In the genomic region with DNA sequence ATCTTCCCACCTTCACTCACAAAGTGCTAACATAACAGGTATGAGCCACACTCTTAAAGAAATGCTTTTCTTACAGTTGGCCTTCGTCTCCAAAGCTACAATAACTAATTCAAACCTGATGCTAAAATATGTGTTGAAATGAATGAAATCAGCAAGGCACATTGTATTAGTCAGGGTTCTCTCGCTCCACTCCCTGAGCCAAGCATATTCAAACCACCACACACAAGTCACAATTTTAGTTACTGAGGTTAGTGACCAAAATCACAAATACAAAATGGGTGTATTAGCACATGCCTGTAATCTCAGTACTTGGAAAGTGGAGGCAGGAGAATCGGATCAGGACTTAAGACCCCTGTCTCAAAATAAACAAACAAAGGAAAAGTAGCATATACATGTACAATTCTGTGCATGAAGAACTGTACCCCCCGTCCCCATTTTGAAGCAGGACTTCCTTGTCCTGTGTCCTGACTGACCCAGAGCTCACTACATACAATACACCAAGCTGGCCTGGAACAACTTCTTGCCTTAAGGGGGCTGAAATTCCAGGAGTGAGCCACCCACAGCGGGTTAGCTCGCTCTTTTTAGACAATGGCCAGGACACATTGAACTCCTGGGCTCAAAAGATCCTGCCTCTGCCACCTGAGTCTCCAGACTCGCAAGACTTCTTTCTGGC, we compare ENCODE assay signal across 8 mouse cellular contexts. TPM values are rescaled to one million over a fixed set of nuclear protein-coding genes. Genes with fewer than 3 reads are reported as not detected.
A peak's percentile ranks its signal among the peaks of the same experiment; 100 is the strongest.
DNase-seq lines count a peak whose midpoint lies in the region; ATAC-seq lines count a peak whose summit lies in the region.

No protein-coding gene starts in this region.

- DNase-seq in frontal cortex, postnatal 14 days (ENCODE audit: low spot score in 2 of 2): no peak
- peak; percentile 56 for DNase-seq in 3T3-L1 (ENCODE audit: low read depth, low spot score)
- no peak for DNase-seq in adrenal gland, adult 18-20 months (ENCODE audit: low spot score in 2 of 2)

- H3K36me3 ChIP-seq in embryonic facial prominence, embryonic 15.5 days: peaks cover 20% of the 10 kb centered on the region
- peaks cover 29% of the 10 kb centered on the region for H3K36me3 ChIP-seq in limb, embryonic 12.5 days
- H3K36me3 ChIP-seq in stomach, embryonic 15.5 days: peaks cover 14% of the 10 kb centered on the region; the same call in 1 of the 2 replicates

- H3K9me3 ChIP-seq in embryonic facial prominence, embryonic 15.5 days (replicated peaks): no peaks in the 10 kb centered on the region
- no peaks in the 10 kb centered on the region for H3K9me3 ChIP-seq in limb, embryonic 12.5 days
- H3K9me3 ChIP-seq in stomach, embryonic 15.5 days: no peaks in the 10 kb centered on the region

- ATAC-seq in frontal cortex, adult (ENCODE audit: low TSS enrichment): peak; percentile 7; the same call in 1 of the 2 replicates
- no peak for ATAC-seq in embryonic facial prominence, embryonic 15.5 days (ENCODE audit: insufficient number of reproducible peaks, low FRiP score, low TSS enrichment, low read depth)
- peak; percentile 24; the same call in 1 of the 2 replicates for ATAC-seq in limb, embryonic 12.5 days (ENCODE audit: insufficient number of reproducible peaks, insufficient read depth, low FRiP score, low TSS enrichment, low read depth)
- ATAC-seq in stomach, embryonic 15.5 days (ENCODE audit: insufficient read depth, low FRiP score, low read depth): no peak
- no peak for ATAC-seq in monocyte, adult 5-6 weeks (replicated peaks; ENCODE audit: insufficient number of reproducible peaks, low FRiP score, low TSS enrichment, poor library complexity, severe bottlenecking)

- peak overlapping the region; percentile 94 for H3K27ac ChIP-seq in embryonic facial prominence, embryonic 15.5 days (replicated peaks)
- peak overlapping the region; percentile 97 for H3K27ac ChIP-seq in limb, embryonic 12.5 days
- H3K27ac ChIP-seq in stomach, embryonic 15.5 days: peak overlapping the region; percentile 94

- H3K4me2 ChIP-seq in embryonic facial prominence, embryonic 15.5 days (replicated peaks): peak overlapping the region; percentile 75
- peak overlapping the region; percentile 80 for H3K4me2 ChIP-seq in limb, embryonic 12.5 days
- H3K4me2 ChIP-seq in stomach, embryonic 15.5 days: peak overlapping the region; percentile 83

- H3K4me1 ChIP-seq in embryonic facial prominence, embryonic 15.5 days: peaks cover 18% of the 10 kb centered on the region
- H3K4me1 ChIP-seq in limb, embryonic 12.5 days (replicated peaks): peaks cover 18% of the 10 kb centered on the region
- H3K4me1 ChIP-seq in stomach, embryonic 15.5 days: peaks cover 10% of the 10 kb centered on the region

- H3K4me3 ChIP-seq in embryonic facial prominence, embryonic 15.5 days (replicated peaks): peak overlapping the region; percentile 70
- peak overlapping the region; percentile 69 for H3K4me3 ChIP-seq in limb, embryonic 12.5 days (replicated peaks)
- H3K4me3 ChIP-seq in stomach, embryonic 15.5 days (replicated peaks): peak overlapping the region; percentile 60

- WGBS in embryonic facial prominence, embryonic 15.5 days: 16% methylated on average over 7 of the region's 7 CpGs
- 26% methylated on average over 7 of the region's 7 CpGs for WGBS in limb, embryonic 12.5 days
- 18% methylated on average over 7 of the region's 7 CpGs for WGBS in stomach, embryonic 15.5 days

- no peaks in the 10 kb centered on the region for H3K27me3 ChIP-seq in embryonic facial prominence, embryonic 15.5 days
- H3K27me3 ChIP-seq in limb, embryonic 12.5 days: no peaks in the 10 kb centered on the region
- H3K27me3 ChIP-seq in stomach, embryonic 15.5 days (replicated peaks): no peaks in the 10 kb centered on the region

- peak overlapping the region; percentile 95 for H3K9ac ChIP-seq in embryonic facial prominence, embryonic 15.5 days
- H3K9ac ChIP-seq in limb, embryonic 12.5 days (replicated peaks): peak overlapping the region; percentile 98
- peak overlapping the region; percentile 89 for H3K9ac ChIP-seq in stomach, embryonic 15.5 days

RNA-seq across cellular contexts. Expression of gene Ndufs3, which starts 12.1 kb away (rescaled TPM):
- polyA plus RNA-seq in embryonic facial prominence, embryonic 15.5 days (2015; fragmentation: Nextera tagmentation; extraction: Ambion mirVana): 194 and 204 TPM in 2 replicates
- polyA plus RNA-seq in limb, embryonic 12.5 days (2016; fragmentation: Nextera tagmentation; extraction: Ambion mirVana): 207 and 212 TPM in 2 replicates
- polyA plus RNA-seq in stomach, embryonic 15.5 days (2015; fragmentation: Nextera tagmentation; extraction: Ambion mirVana): 211 and 241 TPM in 2 replicates
- 100 to 1,000 TPM; 419 to 469 TPM for total RNA-seq in adrenal gland, adult 18-20 months (2021)
- total RNA-seq in monocyte, adult 5-6 weeks (2017): 58.5 to 72.9 TPM (median 61.1 TPM) in 3 replicates

RNA-seq across cellular contexts. Expression of gene Kbtbd4, which starts 12.2 kb away (rescaled TPM):
- polyA plus RNA-seq in embryonic facial prominence, embryonic 15.5 days (2015; fragmentation: Nextera tagmentation; extraction: Ambion mirVana): 37.4 and 37.6 TPM in 2 replicates
- polyA plus RNA-seq in limb, embryonic 12.5 days (2016; fragmentation: Nextera tagmentation; extraction: Ambion mirVana): 52.0 and 53.4 TPM in 2 replicates
- 27.4 and 29.3 TPM in 2 replicates for polyA plus RNA-seq in stomach, embryonic 15.5 days (2015; fragmentation: Nextera tagmentation; extraction: Ambion mirVana)
- total RNA-seq in adrenal gland, adult 18-20 months (2021): 10 to 100 TPM; 36.6 to 39.5 TPM
- 8.5 to 26.3 TPM (median 9.7 TPM) in 3 replicates for total RNA-seq in monocyte, adult 5-6 weeks (2017)

RNA-seq across cellular contexts. Expression of gene Celf1, which starts 23.5 kb away (rescaled TPM):
- 66.4 and 66.7 TPM in 2 replicates for polyA plus RNA-seq in embryonic facial prominence, embryonic 15.5 days (2015; fragmentation: Nextera tagmentation; extraction: Ambion mirVana)
- 113 and 125 TPM in 2 replicates for polyA plus RNA-seq in limb, embryonic 12.5 days (2016; fragmentation: Nextera tagmentation; extraction: Ambion mirVana)
- 77.6 and 83.4 TPM in 2 replicates for polyA plus RNA-seq in stomach, embryonic 15.5 days (2015; fragmentation: Nextera tagmentation; extraction: Ambion mirVana)
- 10 to 100 TPM; 90.5 to 97.3 TPM for total RNA-seq in adrenal gland, adult 18-20 months (2021)
- 22.3 to 60.8 TPM (median 27.6 TPM) in 3 replicates for total RNA-seq in monocyte, adult 5-6 weeks (2017)

RNA-seq across cellular contexts. Expression of gene C1qtnf4, which starts 31.0 kb away (rescaled TPM):
- 20.5 and 20.8 TPM in 2 replicates for polyA plus RNA-seq in embryonic facial prominence, embryonic 15.5 days (2015; fragmentation: Nextera tagmentation; extraction: Ambion mirVana)
- 20.6 and 20.9 TPM in 2 replicates for polyA plus RNA-seq in limb, embryonic 12.5 days (2016; fragmentation: Nextera tagmentation; extraction: Ambion mirVana)
- 10.3 and 13.5 TPM in 2 replicates for polyA plus RNA-seq in stomach, embryonic 15.5 days (2015; fragmentation: Nextera tagmentation; extraction: Ambion mirVana)
- 1 to 10 TPM in 1 of 2 experiments, under 1 TPM in 1; 0.93 to 1.3 TPM for total RNA-seq in adrenal gland, adult 18-20 months (2021)
- total RNA-seq in monocyte, adult 5-6 weeks (2017): not detected in 3 replicates

Comparison
In these comparisons a context has a peak if more than half of its experiments do, and no peak if none do; other contexts are left out.
1. ATAC-seq: peak in frontal cortex, adult (single experiment) and limb, embryonic 12.5 days (single experiment); none in embryonic facial prominence, embryonic 15.5 days (single experiment), stomach, embryonic 15.5 days (single experiment) and monocyte, adult 5-6 weeks (single experiment).
2. Peak in every context shown above with its lines, with median percentiles within 50 percentile points of each other: H3K27ac ChIP-seq, H3K4me2 ChIP-seq, H3K4me3 ChIP-seq and H3K9ac ChIP-seq.